Mouse (Mus musculus) 416B (cell line): ENCODE data around the gene Lrrc8e.

Experiments used
- DNase-seq: peaks from one replicate; pipeline ENCODE4 v3.0.0; 2011; ENCODE audit warnings: low read depth

The Lrrc8e gene

DNA sequence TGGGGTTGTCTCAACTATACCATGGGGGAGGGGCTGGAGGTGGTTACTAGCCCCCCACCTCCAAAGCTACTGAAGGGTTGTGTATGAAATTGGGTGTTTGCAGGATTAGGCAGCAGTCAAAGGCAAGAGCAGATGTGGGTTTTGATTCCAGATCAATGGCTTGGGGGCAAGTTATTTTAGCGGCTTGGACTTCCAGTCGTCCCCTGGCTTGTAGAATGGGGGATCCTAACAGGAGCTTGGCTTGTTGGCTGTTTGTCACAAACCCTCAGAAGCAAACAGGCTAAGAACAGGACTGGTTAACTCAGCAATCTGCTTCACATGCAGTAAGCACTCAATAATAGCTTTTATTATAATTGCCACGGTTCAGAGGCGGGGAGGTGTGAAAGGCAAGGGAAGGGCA is 30.7 kb downstream of the Lrrc8e start:
- no peak for DNase-seq

DNA sequence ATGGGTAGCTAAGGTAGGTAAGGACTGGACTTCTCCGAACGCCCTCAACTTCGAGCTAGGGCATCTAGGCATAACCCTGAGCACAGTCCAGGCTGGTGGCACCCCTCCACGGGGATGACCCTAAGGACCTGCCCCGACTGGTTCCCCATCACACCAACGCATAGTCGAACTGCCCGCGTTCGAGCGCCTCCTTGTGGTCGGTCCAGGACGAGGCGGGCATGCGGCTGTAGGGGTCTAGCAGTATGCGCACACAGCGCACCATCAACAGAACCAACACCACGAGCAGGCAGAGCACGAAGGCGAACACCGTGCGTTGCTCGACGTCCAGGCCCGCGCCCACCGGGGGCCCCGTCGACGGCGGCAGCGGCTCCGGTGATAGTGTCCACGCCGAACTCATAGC is 31.6 kb downstream of the Lrrc8e start:
- no peak for DNase-seq

DNA sequence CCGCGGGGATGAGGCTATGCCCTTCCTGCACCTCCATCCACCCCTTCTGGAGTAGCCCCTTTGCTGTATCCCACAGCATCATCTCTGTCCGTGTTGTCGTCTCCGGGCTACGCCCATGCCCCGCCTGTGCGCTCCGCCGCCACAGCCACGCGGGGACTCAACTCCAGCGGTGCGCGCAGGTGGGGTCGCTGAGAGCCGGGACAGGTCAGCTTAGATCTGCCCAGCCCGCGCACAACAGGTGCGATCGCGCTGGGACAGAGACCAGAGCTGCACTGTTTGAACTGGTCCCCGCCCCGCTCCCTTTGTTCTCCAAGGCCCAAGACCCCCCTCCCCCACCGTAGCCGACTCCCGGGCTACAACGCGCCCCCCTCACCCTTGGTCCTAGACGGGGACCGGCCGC is 32.1 kb downstream of the Lrrc8e start:
- DNase-seq = no peak

DNA sequence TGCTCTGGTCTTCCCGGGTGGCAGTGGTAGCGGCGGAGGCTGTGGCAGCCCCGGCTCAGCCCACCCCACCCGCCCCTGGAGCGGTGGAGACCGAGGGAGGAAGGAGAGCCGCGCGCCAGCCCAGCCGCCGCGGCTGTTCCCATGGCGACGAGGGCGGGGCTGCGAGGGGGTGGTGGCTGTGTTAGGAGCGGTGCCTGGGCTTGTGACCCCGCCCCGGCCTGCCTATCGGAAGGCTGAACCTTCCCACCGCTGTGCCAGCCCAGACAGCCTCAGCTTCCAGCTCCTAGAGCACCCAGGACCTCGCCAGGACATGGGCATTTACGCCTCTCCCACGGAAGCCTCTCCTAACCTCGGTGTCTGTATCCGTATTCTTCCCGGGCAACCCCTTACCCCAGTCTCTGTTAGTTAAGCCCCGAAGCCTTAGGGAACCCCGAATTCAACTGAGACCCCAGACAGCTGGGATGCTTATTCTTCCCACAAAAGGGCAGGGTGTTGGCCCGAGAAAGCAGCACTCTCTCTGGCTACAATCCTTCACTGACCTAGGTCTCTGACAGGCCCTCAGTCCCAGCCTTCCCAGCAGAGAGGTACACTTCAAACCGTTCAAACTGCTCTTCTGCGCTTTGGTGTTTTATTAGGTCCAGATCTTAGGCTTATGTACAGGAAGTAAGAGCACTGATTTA is 32.6 kb downstream of the Lrrc8e start, which contains the start of gene Ctxn1:
Gene Ctxn1 (minus strand): TSS at position 150 of the 680 bp plus-strand sequence.
- DNase-seq = no peak

GRCm38 (mm10) chr8:4259805-4260170 is 33.2 kb downstream of the Lrrc8e start:
- no peak for DNase-seq

- no peak for DNase-seq
These were observed 36.6 kb downstream of the Lrrc8e start for GRCm38 (mm10) chr8:4263105-4263791.

DNA sequence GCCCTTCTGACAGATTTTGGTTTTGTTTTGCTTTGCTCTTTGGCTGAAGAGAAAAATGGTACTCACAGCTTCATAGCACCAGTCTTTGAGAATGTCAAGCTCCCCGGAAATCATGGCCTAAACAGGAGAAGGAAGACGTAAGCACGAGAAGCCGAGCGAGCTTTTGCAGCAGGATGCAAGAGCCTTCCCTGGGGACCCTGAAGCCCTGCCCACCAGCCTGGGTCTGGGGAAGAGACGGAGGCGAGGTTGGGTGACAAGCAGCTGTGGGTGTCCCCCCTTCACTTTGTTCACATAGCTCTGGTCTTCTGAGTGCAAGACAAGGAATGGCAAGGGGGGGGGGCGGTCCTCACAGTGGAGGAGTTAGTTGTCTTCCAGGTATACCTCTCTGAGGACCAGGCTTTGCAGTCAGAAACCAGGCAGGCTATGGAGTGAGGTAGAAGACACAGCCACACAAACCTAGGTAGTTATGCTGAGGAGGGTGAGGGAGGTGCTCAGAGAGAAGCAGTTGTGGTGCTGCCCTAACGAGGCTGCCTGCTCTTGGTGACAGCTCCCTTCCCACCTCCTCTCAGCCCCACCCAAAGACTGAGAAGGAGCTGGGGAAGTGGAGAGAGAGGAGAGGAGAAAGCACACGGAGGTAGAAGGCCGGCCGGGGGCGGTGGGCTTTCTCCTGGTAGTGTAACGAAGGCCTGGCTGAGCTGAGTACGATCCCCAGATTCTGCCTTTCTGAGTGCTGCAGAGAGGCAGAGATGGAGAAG is 38.7 kb downstream of the Lrrc8e start:
- no peak for DNase-seq

DNA sequence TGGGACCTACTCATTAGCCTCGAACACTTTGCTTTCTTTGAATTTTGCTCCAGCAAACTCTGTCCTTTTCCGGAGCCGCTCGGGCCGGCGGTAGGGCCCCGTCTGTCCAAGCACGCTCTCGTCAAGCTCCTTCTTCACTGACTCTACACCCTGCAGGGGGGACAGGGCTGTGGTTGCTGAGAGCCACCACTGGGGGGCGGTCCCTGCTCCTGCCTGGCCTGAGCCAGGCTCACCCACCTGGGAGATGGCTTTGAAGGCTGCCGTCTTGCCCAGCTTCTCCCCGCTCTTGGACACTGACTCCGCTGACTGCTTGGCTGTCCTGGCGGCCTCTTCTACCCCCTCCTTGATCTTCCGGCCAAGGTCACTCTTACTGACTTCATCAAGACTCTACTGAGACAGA is 41.0 kb downstream of the Lrrc8e start:
- DNase-seq = peak; percentile 22

DNA sequence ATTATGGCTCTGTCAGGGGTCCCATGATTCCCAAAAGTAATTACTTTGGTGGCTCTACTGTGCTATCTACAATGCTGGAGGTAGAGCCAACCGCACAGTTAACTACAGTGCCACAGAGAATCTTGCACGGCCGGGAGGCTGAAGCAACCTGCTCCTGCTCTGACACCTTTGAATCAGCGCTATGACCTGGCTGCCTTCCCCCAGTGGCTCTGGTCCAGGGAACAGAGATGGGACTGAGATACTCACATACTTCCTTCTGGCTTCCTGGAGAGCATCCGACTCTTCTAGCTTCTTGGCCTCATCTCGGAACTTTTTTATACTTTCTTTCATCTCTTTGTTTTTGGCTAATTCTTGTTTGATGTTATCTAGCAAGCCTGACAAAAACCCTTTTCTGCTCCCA is 43.0 kb downstream of the Lrrc8e start:
- no peak for DNase-seq

DNA sequence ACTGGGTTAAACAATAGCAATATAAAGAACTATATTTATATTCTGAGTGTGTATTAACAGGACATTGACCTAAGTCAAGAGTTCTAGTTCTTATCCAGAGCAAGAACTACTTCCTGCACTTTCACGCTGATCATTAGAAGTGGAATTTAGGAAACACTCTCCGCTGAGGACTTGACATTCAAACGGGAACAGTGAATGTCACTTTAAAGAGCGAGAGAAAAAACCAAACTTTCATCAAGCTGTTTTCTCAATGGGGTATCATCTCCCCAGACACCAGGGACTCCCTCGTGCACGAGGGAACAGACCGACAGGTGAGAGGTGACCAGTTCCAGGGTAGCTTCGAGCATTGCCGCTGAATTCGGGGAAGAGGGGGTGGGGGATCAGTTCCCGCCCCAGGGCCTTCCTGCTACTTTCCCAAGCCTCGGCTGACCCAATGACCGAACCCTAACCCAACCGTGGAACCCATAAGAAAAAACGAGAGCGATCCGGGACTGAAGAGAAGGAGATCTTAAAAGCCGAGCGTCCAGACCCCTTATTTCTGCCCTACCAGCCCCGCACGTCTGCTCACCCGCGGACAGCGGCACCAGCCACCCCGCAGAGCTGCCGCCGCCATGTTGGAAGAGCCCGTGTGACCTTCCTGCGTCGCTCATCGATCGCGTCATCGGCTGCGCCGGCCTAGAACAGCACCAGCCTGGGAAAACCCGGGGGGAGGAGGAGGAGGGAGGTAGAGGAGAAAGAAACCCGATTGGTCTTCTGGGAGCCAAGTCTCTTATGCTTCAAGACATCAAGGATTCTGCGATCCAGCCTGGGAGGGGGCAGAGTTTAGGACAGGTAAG is 48.9 kb downstream of the Lrrc8e start, which contains the start of gene Timm44:
Gene Timm44 (minus strand): TSS at position 639 of the 836 bp plus-strand sequence.
- DNase-seq = peak; percentile 96

DNA sequence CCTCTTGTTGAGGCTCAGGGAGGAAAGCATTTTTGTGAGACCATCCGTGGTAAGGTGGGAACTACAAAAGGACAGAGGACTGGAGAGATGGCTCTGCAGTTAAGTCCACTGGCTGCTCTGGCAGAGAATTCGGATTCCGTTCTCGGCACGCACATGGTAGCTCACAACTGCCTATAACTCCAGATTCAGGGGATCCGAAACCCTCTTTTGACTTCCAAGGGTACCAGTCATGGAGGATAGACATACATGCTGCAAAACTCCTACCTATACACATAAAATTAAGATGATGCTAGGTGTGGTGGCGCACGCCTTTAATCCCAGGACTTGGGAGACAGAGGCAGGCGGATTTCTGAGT is 49.5 kb downstream of the Lrrc8e start:
- no peak for DNase-seq
